In genomic region chr2:131352747-131353563, GRCm38 (mm10) we compare ENCODE assay signal across 8 mouse cellular contexts. TPM values are rescaled to one million over a fixed set of nuclear protein-coding genes. Genes with fewer than 3 reads are reported as not detected.
DNase-seq lines count a peak whose midpoint lies in the region; ATAC-seq and TF ChIP-seq lines count a peak whose summit lies in the region.

Gene Rnf24, minus strand, starts transcription at chr2:131352892.

- peak within 1 kb of the TSS; percentile 89 for H3K4me2 ChIP-seq in heart, embryonic 12.5 days
- H3K4me2 ChIP-seq in kidney, postnatal 0 days (ENCODE audit: low read length) = peak within 1 kb of the TSS; percentile 88
- peak within 1 kb of the TSS; percentile 100 for H3K4me2 ChIP-seq in liver, embryonic 11.5 days
- H3K4me2 ChIP-seq in stomach, embryonic 14.5 days (replicated peaks; ENCODE audit: low read depth, low read length) = peak within 1 kb of the TSS; percentile 93

- peak; percentile 97 to 98 for DNase-seq in B cell, adult 2 months
- DNase-seq in brain, adult 2 months (ENCODE audit: low read depth, low spot score) = peak; percentile 97
- DNase-seq in kidney, postnatal 0 days (ENCODE audit: low spot score) = peak; percentile 95
- peak; percentile 99 for DNase-seq in liver, embryonic 11.5 days (ENCODE audit: low spot score)
- DNase-seq in naive thymus-derived CD4-positive, alpha-beta T cell, adult 2 months (ENCODE audit: low read depth) = peak; percentile 95

- H3K4me1 ChIP-seq in heart, embryonic 12.5 days (replicated peaks) = peaks cover 20% of the 10 kb centered on the region
- no peaks in the 10 kb centered on the region for H3K4me1 ChIP-seq in kidney, postnatal 0 days (replicated peaks; ENCODE audit: insufficient read depth, low read length)
- peaks cover 9% of the 10 kb centered on the region for H3K4me1 ChIP-seq in liver, embryonic 11.5 days (replicated peaks; ENCODE audit: control insufficient read depth, insufficient read depth, low read length)
- peaks cover 9% of the 10 kb centered on the region; the same call in 1 of the 2 replicates for H3K4me1 ChIP-seq in stomach, embryonic 14.5 days (ENCODE audit: control insufficient read depth, insufficient read depth, low read length)

- no peaks in the 10 kb centered on the region for H3K36me3 ChIP-seq in heart, embryonic 12.5 days
- H3K36me3 ChIP-seq in kidney, postnatal 0 days (ENCODE audit: insufficient read depth, low read length) = no peaks in the 10 kb centered on the region
- H3K36me3 ChIP-seq in liver, embryonic 11.5 days (ENCODE audit: control insufficient read depth, insufficient read depth, low read length) = no peaks in the 10 kb centered on the region
- H3K36me3 ChIP-seq in stomach, embryonic 14.5 days (ENCODE audit: control insufficient read depth, insufficient read depth, low read length) = no peaks in the 10 kb centered on the region

- H3K9ac ChIP-seq in heart, embryonic 12.5 days = peak within 1 kb of the TSS; percentile 85
- peak within 1 kb of the TSS; percentile 85 for H3K9ac ChIP-seq in kidney, postnatal 0 days (ENCODE audit: low read depth, low read length)
- peak within 1 kb of the TSS; percentile 76 for H3K9ac ChIP-seq in liver, embryonic 11.5 days (ENCODE audit: low read depth, low read length)
- H3K9ac ChIP-seq in stomach, embryonic 14.5 days (replicated peaks; ENCODE audit: low read depth, low read length) = peak within 1 kb of the TSS; percentile 91

- no peak for TF ChIP-seq CTCF in kidney, postnatal 0 days (IDR thresholded peaks at IDR 0.05; ENCODE audit: low read depth)

- peak within 1 kb of the TSS; percentile 71 for H3K4me3 ChIP-seq in heart, embryonic 12.5 days
- H3K4me3 ChIP-seq in kidney, postnatal 0 days (replicated peaks; ENCODE audit: low read depth, low read length) = peak within 1 kb of the TSS; percentile 95
- H3K4me3 ChIP-seq in liver, embryonic 11.5 days (ENCODE audit: low read depth, low read length) = peak within 1 kb of the TSS; percentile 83
- H3K4me3 ChIP-seq in stomach, embryonic 14.5 days (ENCODE audit: low read depth, low read length) = peak within 1 kb of the TSS; percentile 95

- no peaks in the 10 kb centered on the region for H3K9me3 ChIP-seq in heart, embryonic 12.5 days (replicated peaks)
- H3K9me3 ChIP-seq in kidney, postnatal 0 days (replicated peaks; ENCODE audit: low read length) = no peaks in the 10 kb centered on the region
- H3K9me3 ChIP-seq in liver, embryonic 11.5 days (ENCODE audit: control insufficient read depth, low read length) = no peaks in the 10 kb centered on the region
- no peaks in the 10 kb centered on the region for H3K9me3 ChIP-seq in stomach, embryonic 14.5 days (ENCODE audit: control insufficient read depth, low read depth, low read length)

- H3K27me3 ChIP-seq in heart, embryonic 12.5 days (replicated peaks) = 0 out of 2 replicates have a peak, but pooled peaks cover 8% of the 10 kb centered on the region
- no peaks in the 10 kb centered on the region for H3K27me3 ChIP-seq in kidney, postnatal 0 days (ENCODE audit: insufficient read depth, low read length)
- peaks cover 4% of the 10 kb centered on the region; the same call in 1 of the 2 replicates for H3K27me3 ChIP-seq in liver, embryonic 11.5 days (replicated peaks; ENCODE audit: control insufficient read depth, insufficient read depth, low read length)
- no peaks in the 10 kb centered on the region for H3K27me3 ChIP-seq in stomach, embryonic 14.5 days (ENCODE audit: control insufficient read depth, insufficient read depth, low read length)

- H3K27ac ChIP-seq in heart, embryonic 12.5 days (ENCODE audit: poor library complexity, severe bottlenecking) = peak within 1 kb of the TSS; percentile 76
- peak within 1 kb of the TSS; percentile 69 for H3K27ac ChIP-seq in kidney, postnatal 0 days
- H3K27ac ChIP-seq in liver, embryonic 11.5 days (ENCODE audit: low read depth, low read length) = peak within 1 kb of the TSS; percentile 47
- peak within 1 kb of the TSS; percentile 82 for H3K27ac ChIP-seq in stomach, embryonic 14.5 days (ENCODE audit: low read length)

- 1% methylated on average over 53 of the region's 54 CpGs for WGBS in heart, embryonic 12.5 days
- under 1% methylated on average over 43 of the region's 54 CpGs for WGBS in kidney, postnatal 0 days
- under 1% methylated on average over 54 of the region's 54 CpGs for WGBS in liver, embryonic 11.5 days
- WGBS in stomach, embryonic 14.5 days = 1% methylated on average over 50 of the region's 54 CpGs

- ATAC-seq in erythroblast, adult 5-6 weeks (replicated peaks; ENCODE audit: low FRiP score, poor library complexity, severe bottlenecking) = peak; percentile 95
- ATAC-seq in heart, embryonic 12.5 days (ENCODE audit: insufficient number of reproducible peaks, low FRiP score) = peak; percentile 99
- peak; percentile 95 for ATAC-seq in kidney, postnatal 0 days (replicated peaks; ENCODE audit: low FRiP score, low read depth)
- ATAC-seq in liver, embryonic 11.5 days (replicated peaks; ENCODE audit: low FRiP score) = peak; percentile 97
- ATAC-seq in stomach, embryonic 14.5 days (ENCODE audit: insufficient number of reproducible peaks, insufficient read depth, low FRiP score, low read depth) = peak; percentile 95

RNA-seq across cellular contexts. Expression of gene Rnf24, which starts in this region (rescaled TPM):
- total RNA-seq in erythroblast, adult 5-6 weeks (2015; ENCODE audit: low replicate concordance) = 0.84 and 3.5 TPM in 2 replicates
- 0.42 and 0.43 TPM in 2 replicates for total RNA-seq in erythroblast, adult 5-6 weeks (2017; ENCODE audit: low replicate concordance)
- polyA plus RNA-seq in heart, embryonic 12.5 days (2016; fragmentation: Nextera tagmentation; extraction: Ambion mirVana) = 2.6 and 2.8 TPM in 2 replicates
- 2.6 and 2.9 TPM in 2 replicates for polyA plus RNA-seq in kidney, postnatal 0 days (2015; fragmentation: Nextera tagmentation; extraction: Ambion mirVana)
- 1.2 and 1.7 TPM in 2 replicates for polyA plus RNA-seq in liver, embryonic 11.5 days (2014; fragmentation: Nextera tagmentation; extraction: Ambion mirVana)
- 4.4 and 5.6 TPM in 2 replicates for polyA plus RNA-seq in stomach, embryonic 14.5 days (2014; fragmentation: Nextera tagmentation; extraction: Ambion mirVana)

Comparison
In these comparisons a context has a peak if more than half of its experiments do, and no peak if none do; other contexts are left out.
1. Peak in every context shown above with its lines: DNase-seq, ATAC-seq, H3K4me3 ChIP-seq and H3K27ac ChIP-seq.